Mouse (Mus musculus) heart, embryonic 13.5 days (tissue): ENCODE measurements around the gene Klf5. TPM values are rescaled to one million over a fixed set of nuclear protein-coding genes. Genes with fewer than 3 reads are reported as not detected.

Experiments
- ATAC-seq: fragments of 200-750 bp; cut with Nextera tagmentation; 2 replicates; pipeline ENCODE4 v1.8.0; 2017; ENCODE audit warnings: moderate TSS enrichment; ENCODE audit not compliant: insufficient number of reproducible peaks, low FRiP score, low TSS enrichment; ENCODE audit errors: extremely low read depth
- H3K27ac ChIP-seq: fragments of 300-500 bp; sonication (generic); replicated peaks from 2 replicates; pipeline ENCODE4 v1.5.1; 2015; ENCODE audit warnings: moderate library complexity, mild to moderate bottlenecking, inconsistent platforms
- H3K27me3 ChIP-seq: fragments of 300-500 bp; sonication (generic); replicated peaks from 2 replicates; pipeline ENCODE4 v1.6.1; 2015; ENCODE audit warnings: mild to moderate bottlenecking, inconsistent platforms
- H3K36me3 ChIP-seq: fragments of 300-500 bp; sonication (generic); 2 replicates; pipeline ENCODE4 v1.6.1; 2015; ENCODE audit warnings: mild to moderate bottlenecking, inconsistent platforms
- H3K4me1 ChIP-seq: fragments of 300-500 bp; sonication (generic); 2 replicates; pipeline ENCODE4 v1.6.1; 2015; ENCODE audit warnings: inconsistent platforms
- H3K4me2 ChIP-seq: fragments of 300-500 bp; sonication (generic); 2 replicates; pipeline ENCODE4 v1.6.1; 2015; ENCODE audit warnings: inconsistent platforms, mild to moderate bottlenecking, moderate library complexity
- H3K4me3 ChIP-seq: fragments of 300-500 bp; sonication (generic); 2 replicates; pipeline ENCODE4 v1.5.1; 2015; ENCODE audit warnings: moderate library complexity, mild to moderate bottlenecking, inconsistent platforms
- H3K9ac ChIP-seq: fragments of 300-500 bp; sonication (generic); 2 replicates; pipeline ENCODE4 v1.6.1; 2015; ENCODE audit warnings: inconsistent platforms, mild to moderate bottlenecking, moderate library complexity
- H3K9me3 ChIP-seq: fragments of 300-500 bp; sonication (generic); 2 replicates; pipeline ENCODE4 v1.6.1; 2016; ENCODE audit warnings: inconsistent platforms
- WGBS: fragments of 180-500 bp; shearing (Covaris S2); methylation state at CpG from one replicate; pipeline ENCODE4 v1.1.7; 2015; ENCODE audit warnings: mixed read lengths; 5-methylcytosine and 5-hydroxymethylcytosine counted together
- polyA plus RNA-seq: library from polyadenylated mRNA; unstranded; fragments of >200 nt; fragmentation: Nextera tagmentation; extraction: Ambion mirVana; gene quantifications from 2 replicates; pipeline ENCODE4 v1.2.1, GENCODE M21; 2015

Klf5 gene
- polyA plus RNA-seq, 1 experiment from 2014 or later: 2.3 TPM

DNA sequence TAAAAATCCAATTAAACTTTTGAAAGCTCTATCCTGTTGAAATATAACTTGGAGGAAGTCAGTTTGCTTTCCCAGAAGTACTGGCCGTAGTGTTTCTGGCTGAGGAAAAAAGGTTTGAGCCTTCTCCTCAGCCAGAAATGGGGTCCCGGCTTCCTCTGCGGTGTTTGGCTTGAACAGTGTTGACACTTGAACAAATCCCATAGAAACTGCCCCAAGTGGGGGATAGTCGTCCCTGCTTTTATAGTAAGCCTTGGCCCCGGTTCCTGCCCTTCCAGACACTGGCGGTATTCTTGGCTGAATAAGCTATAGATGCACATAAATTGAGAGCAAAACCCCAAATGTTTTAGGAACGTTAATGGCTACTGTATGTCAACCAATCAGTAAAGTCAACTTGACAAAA, 11.9 kb downstream of the Klf5 start:
- Histone ChIP-seq H3K4me2 (no peak overlapping the region), H3K27ac (no peak overlapping the region), H3K4me3 (no peak overlapping the region), H3K36me3 (peaks cover 8% of the 10 kb centered on the region; the same call in 1 of the 2 replicates), H3K4me1 (peaks cover 11% of the 10 kb centered on the region), H3K9me3 (no peaks in the 10 kb centered on the region), H3K27me3 (no peaks in the 10 kb centered on the region), H3K9ac (no peak overlapping the region)
- 69% methylated on average over 7 of the region's 7 CpGs for WGBS
- ATAC-seq: no peak

DNA sequence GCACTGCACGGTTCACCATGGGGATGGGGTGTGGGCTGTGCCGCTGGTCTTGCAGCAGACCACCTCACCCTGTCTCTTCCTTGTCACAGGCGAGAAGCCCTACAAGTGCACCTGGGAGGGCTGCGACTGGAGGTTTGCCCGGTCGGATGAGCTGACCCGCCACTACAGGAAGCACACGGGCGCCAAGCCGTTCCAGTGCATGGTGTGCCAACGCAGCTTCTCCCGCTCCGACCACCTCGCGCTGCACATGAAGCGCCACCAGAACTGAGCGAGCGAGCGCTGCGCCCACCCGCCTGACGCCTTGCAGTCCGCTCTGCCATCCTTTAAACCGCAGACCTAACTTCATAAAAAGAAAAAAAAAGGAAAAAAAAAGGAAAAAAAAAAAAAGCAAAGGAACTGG, 14.6 kb downstream of the Klf5 start:
- no peaks in the 10 kb centered on the region for H3K4me1 ChIP-seq
- no peaks in the 10 kb centered on the region for H3K27me3 ChIP-seq
- ATAC-seq: no peak
- no peak overlapping the region for H3K27ac ChIP-seq
- H3K36me3 ChIP-seq: peaks cover 8% of the 10 kb centered on the region; the same call in 1 of the 2 replicates
- no peak overlapping the region for H3K4me3 ChIP-seq
- peak overlapping the region; percentile 22; the same call in 1 of the 2 replicates for H3K4me2 ChIP-seq
- WGBS: 67% methylated on average over 24 of the region's 24 CpGs
- no peak overlapping the region for H3K9ac ChIP-seq
- H3K9me3 ChIP-seq: no peaks in the 10 kb centered on the region

DNA sequence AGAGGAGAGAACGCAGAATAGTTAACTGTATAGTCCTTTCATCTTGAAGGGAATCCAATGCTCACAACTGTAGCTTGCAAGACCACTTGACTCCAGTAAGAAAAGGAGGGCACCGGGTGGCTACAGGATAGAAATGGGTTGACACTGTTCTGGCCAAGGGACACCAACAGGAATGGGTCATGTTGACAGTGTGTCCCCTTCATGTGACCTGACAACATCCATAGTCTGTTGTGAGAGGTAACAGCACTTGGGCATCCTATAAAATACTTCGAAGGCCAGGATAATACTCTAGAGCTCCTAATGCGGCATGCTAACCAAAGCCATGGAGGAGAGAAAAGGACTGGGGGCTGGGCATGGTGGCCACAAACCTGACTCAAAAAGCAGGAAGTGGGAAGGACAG, 17.8 kb downstream of the Klf5 start:
- ATAC-seq: no peak
- Histone ChIP-seq H3K36me3 (peaks cover 8% of the 10 kb centered on the region; the same call in 1 of the 2 replicates), H3K27ac (no peak overlapping the region), H3K9me3 (no peaks in the 10 kb centered on the region), H3K27me3 (no peaks in the 10 kb centered on the region), H3K4me3 (no peak overlapping the region), H3K4me2 (no peak overlapping the region), H3K9ac (no peak overlapping the region), H3K4me1 (no peaks in the 10 kb centered on the region)
- 89% methylated on average over 4 of the region's 4 CpGs for WGBS

DNA sequence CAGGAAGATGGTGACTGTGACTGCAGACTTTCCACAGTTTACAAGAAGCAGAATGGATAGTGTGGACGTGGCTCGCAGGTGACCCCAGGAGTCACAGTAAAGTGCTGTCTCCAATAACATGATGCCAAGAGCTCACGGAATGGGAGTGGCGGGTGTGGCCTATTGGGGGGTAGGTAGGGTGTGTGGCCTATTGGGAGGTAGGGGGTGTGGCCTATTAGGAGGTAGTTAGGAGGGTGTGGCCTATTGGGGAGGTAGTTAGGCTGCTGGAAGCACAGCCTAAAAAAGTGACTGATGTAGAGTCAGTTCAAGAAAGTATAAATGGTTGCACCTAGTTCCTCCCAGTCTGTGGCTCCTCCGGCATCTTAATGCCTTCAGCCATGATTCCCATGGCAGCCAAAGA, 22.2 kb downstream of the Klf5 start:
- ATAC-seq: no peak
- Histone ChIP-seq H3K27ac (no peak overlapping the region), H3K4me2 (no peak overlapping the region), H3K4me1 (no peaks in the 10 kb centered on the region), H3K9ac (no peak overlapping the region), H3K9me3 (no peaks in the 10 kb centered on the region), H3K4me3 (no peak overlapping the region), H3K36me3 (no peaks in the 10 kb centered on the region), H3K27me3 (no peaks in the 10 kb centered on the region)
- WGBS: 80% methylated on average over 5 of the region's 5 CpGs

DNA sequence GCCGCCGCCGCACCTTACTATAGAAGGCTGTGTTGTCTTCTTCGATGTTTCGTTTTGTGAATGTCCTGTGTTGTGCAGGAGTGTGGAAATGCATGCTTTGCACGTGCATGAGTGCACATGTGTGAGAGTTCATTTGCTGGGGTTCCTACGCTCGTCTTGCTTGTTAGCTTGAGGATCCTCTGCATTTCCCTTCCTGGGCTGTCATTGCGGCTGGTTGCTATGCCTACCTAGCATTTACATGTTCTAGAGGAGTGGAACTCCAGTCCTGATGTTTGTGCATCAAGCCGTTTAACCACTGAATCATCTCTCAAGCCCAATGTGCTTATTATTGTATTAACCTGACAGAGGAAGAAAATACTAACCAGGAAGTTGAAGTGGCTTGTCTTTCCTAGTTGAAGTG, 24.9 kb downstream of the Klf5 start:
- Histone ChIP-seq H3K9ac (no peak overlapping the region), H3K27me3 (no peaks in the 10 kb centered on the region), H3K36me3 (no peaks in the 10 kb centered on the region), H3K4me3 (no peak overlapping the region), H3K4me2 (no peak overlapping the region), H3K27ac (no peak overlapping the region), H3K4me1 (no peaks in the 10 kb centered on the region), H3K9me3 (no peaks in the 10 kb centered on the region)
- no peak for ATAC-seq
- 89% methylated on average over 10 of the region's 10 CpGs for WGBS

DNA sequence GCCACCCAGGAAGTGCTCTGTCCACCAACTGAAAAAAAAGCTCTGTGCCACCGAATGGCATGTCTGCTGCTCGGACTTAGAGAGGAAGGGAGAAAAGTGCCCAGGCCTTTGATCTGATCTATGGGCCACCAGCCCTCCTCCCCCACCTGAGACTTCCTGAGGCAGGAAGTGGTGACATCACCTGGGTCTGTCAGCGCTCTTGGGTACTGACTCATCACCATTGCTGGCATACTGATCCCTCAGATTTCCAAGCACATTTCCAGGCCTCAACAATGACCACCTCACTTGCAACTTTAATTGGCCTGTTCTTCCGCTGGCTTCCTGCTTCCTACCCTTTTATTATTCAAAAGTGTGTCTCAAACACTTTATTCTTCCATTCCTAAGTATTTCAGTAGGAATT, 26.0 kb downstream of the Klf5 start:
- Histone ChIP-seq H3K27ac (no peak overlapping the region), H3K4me1 (no peaks in the 10 kb centered on the region), H3K36me3 (no peaks in the 10 kb centered on the region), H3K4me3 (no peak overlapping the region), H3K27me3 (no peaks in the 10 kb centered on the region), H3K4me2 (no peak overlapping the region), H3K9ac (no peak overlapping the region), H3K9me3 (no peaks in the 10 kb centered on the region)
- no peak for ATAC-seq
- WGBS: 53% methylated on average over 4 of the region's 4 CpGs

DNA sequence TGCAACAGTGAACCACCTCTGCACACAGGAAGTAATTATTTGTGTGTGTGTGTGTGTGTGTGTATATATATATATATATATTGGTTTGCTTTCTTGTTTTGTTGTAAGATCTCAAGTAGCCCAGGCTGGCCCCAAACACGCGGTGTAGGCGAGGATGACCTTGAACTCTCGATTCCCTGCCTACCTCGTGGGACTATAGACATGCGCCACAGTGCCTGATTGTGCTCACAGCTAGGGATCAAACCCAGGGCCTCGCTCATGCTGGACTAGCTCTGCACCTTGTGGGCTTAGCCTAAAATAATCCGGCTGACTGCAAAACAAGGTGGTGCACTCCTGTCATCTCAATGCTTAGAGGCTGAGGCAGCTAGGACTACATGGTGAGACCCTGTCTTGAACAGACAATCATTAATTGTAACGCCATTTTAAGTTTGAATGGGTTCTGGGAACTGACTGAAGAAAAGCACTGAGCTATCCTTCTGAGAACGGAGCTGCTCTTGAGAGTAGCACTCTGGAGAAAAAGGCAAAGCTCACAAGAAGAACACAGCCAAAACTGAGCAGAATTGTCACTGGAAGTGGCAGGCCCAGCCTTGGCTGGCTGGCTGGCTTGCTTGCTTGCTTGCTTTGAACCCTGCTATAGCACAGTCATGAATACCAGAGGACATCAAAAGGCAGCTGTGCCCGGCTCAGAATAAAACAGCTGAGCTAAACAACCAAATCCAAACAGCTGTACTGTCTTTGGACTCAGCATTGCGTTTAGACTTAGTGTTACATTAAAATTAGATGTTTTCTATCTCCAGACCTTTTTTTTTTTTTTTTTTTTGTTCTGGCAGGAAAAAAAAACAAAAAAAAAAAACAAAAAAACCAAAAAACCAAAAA, 27.3 kb downstream of the Klf5 start:
- no peak for ATAC-seq

DNA sequence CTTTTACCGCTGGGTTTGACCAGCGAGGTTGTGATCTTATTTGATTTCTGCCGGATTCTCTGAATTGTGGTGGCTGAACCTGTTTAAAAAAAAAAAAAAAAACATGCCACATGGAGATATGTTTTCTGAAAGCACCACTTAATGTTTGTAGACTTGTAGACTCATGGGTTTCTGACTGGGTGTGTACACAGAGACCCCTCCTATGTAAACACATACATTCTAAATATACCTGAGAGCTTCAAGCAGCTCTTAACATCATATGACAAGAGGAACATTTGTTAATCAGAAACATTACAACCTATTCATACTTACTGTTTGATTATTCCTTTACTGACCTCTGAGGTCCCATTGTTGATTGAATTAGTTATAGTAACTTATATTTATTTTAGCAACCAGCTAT, 38.1 kb downstream of the Klf5 start:
- Histone ChIP-seq H3K9me3 (no peaks in the 10 kb centered on the region), H3K4me1 (0 out of 2 replicates have a peak, but pooled peaks cover 3% of the 10 kb centered on the region), H3K4me2 (no peak overlapping the region), H3K27me3 (no peaks in the 10 kb centered on the region), H3K4me3 (no peak overlapping the region), H3K36me3 (no peaks in the 10 kb centered on the region), H3K27ac (no peak overlapping the region), H3K9ac (no peak overlapping the region)
- WGBS: 79% methylated on average over 3 of the region's 3 CpGs
- ATAC-seq: no peak

More for the DNA sequence above, 27.3 kb downstream of the Klf5 start:
- no peaks in the 10 kb centered on the region for H3K4me1 ChIP-seq
- H3K4me3 ChIP-seq: no peak overlapping the region
- no peaks in the 10 kb centered on the region for H3K36me3 ChIP-seq
- no peaks in the 10 kb centered on the region for H3K9me3 ChIP-seq
- no peak overlapping the region for H3K27ac ChIP-seq
- no peaks in the 10 kb centered on the region for H3K27me3 ChIP-seq
- H3K4me2 ChIP-seq: no peak overlapping the region
- no peak overlapping the region for H3K9ac ChIP-seq
- 85% methylated on average over 12 of the region's 12 CpGs for WGBS

DNA sequence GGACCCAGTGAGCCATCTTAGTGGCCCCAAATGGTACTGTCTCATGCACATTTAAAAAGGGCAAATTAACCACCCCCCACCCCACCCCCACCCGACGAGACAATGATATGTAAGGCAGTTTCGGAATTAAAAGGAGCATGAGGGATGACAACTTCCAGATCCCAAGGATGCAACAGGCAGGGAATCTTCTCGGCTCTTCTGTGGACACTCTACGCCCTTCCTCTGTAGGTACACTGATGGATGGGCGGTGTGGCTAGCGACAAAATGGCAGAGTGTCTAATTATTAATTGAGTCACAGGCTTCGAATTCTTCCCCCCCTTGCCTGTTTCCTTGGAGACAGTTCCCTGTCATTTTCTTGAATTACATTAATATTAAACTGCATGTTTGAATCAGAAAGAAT, 40.5 kb downstream of the Klf5 start:
- Histone ChIP-seq H3K9ac (no peak overlapping the region), H3K9me3 (no peaks in the 10 kb centered on the region), H3K27ac (no peak overlapping the region), H3K4me3 (no peak overlapping the region), H3K27me3 (no peaks in the 10 kb centered on the region), H3K36me3 (no peaks in the 10 kb centered on the region), H3K4me1 (0 out of 2 replicates have a peak, but pooled peaks cover 6% of the 10 kb centered on the region), H3K4me2 (no peak overlapping the region)
- no peak for ATAC-seq
- 64% methylated on average over 8 of the region's 8 CpGs for WGBS

DNA sequence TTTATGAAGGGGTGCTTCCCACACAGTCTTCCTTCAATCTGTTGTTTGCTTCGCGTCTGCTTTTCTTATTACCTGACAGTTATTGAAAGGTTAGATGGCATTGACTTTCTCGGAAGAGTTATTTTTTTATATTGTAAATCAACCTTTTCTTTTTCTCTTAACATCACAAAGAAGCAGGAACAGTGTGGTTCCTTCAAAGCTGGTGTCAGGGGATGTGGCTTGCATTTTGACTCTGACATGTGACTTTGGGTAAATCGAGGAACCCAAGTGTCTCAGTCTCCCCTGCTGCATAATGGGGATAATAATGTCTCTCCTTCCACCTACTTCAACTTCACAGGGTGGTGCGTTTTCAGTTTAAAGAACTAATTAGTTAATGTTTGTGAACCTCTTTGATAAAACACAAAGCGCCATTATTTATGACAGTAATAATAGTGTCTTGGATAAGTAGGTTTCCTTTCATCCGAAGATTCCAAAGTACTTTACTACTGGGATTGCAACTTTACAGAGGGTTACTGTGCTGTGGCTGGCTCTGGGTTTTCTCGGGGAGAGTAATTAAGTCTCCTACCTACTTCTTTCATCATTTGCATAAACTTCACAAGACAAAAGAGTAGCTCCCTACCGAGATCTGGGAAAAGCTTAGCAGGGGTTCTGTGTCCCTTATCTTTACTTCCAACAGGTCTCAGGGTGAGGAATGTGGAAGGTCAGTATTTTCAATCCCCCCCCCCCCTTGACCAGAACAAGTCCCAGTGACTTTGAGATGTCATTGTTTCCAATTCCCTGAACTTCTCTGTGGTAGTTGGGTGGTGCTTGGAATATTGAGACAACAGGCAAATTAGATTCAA, 41.4 kb downstream of the Klf5 start:
- Histone ChIP-seq H3K4me2 (no peak overlapping the region), H3K9me3 (no peaks in the 10 kb centered on the region), H3K36me3 (no peaks in the 10 kb centered on the region), H3K4me1 (0 out of 2 replicates have a peak, but pooled peaks cover 11% of the 10 kb centered on the region), H3K27me3 (no peaks in the 10 kb centered on the region), H3K4me3 (no peak overlapping the region), H3K27ac (no peak overlapping the region), H3K9ac (no peak overlapping the region)
- WGBS: 24% methylated on average over 9 of the region's 9 CpGs
- no peak for ATAC-seq

DNA sequence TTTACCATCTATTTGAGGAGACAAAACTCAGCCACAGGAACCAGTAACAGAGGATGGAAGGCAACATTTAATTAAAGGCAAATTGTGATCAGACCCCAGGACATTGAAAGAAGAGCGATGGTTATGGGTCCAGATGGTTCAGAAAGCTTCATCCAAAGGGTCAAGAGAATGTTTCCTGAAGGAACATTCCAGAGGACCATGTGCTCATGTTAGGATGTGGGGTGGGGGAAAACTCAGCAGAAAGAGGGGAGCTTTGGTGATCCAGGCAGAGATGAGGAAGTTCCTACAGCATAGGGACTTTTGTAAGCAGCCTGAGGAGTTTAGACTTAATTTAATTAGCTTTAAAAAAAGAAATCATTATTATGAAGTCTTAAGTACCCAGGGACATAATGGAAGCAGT, 42.2 kb downstream of the Klf5 start:
- Histone ChIP-seq H3K4me3 (no peak overlapping the region), H3K9ac (no peak overlapping the region), H3K27me3 (no peaks in the 10 kb centered on the region), H3K9me3 (no peaks in the 10 kb centered on the region), H3K36me3 (no peaks in the 10 kb centered on the region), H3K4me2 (no peak overlapping the region), H3K27ac (no peak overlapping the region), H3K4me1 (0 out of 2 replicates have a peak, but pooled peaks cover 11% of the 10 kb centered on the region)
- no peak for ATAC-seq
- WGBS: 92% methylated on average over 1 of the region's 1 CpGs
